1 mouse cellular context compared by ENCODE assay signal in the genomic region with DNA sequence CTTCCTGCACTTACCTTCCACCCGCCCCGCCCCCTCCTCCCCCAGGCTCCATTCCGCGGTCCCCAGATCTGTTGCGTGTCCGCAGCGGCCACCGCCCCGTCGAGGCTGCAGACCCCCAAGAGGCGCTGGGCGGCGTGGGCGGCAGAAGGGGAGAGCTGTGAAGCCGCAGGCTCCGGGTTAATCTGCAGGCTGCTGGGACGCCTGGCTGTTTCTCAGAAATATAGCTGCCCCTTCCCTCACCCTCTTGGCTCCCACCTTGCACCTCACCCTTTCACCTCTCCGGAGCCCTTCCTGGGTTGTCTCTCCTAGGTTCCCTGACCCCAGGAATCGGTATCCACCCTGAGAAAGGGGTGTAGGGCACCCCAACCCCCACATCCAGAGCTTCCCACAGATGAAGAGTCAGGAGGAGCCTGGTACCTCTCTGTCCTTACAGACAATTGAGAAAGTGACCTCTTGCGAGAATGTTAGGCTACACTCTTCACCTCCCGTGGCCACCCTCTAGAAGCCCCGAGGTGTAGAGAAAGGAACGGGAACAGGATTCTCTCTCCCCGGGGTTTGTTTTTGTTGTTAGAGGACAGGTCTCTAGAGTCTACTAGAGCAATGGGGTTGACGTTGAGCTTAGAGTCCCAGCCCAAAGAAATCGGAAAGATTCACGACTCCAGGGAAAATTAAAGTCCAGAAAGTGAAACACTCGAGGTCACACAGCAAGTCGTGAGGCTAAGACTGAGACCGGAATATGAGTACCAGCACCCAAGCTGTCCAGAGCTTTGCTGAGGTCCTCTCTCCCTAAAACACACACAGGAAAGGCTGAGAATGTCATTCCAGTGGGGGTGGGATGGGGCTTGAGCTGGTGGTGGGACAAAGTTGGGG.
TF ChIP-seq lines count a peak whose summit lies in the region.

No protein-coding gene starts in this region.

TF ChIP-seq in CH12.LX, 34 proteins besides CTCF, POLR2A, EP300 and RAD21:
- TF ChIP-seq RCOR1 (conservative IDR thresholded peaks at IDR 0.05; ENCODE audit: low read depth, low read length): no peak
- no peak for TF ChIP-seq JUND (conservative IDR thresholded peaks at IDR 0.05; ENCODE audit: low read depth, low read length)
- TF ChIP-seq PAX5 (IDR thresholded peaks at IDR 0.05; ENCODE audit: low read length): no peak
- TF ChIP-seq GABPA (IDR thresholded peaks at IDR 0.05; ENCODE audit: insufficient replicate concordance, low read depth, low read length): no peak
- TF ChIP-seq CHD1 (IDR thresholded peaks at IDR 0.05; ENCODE audit: low read depth, low read length): no peak; the same call in none of the 2 replicates
- no peak for TF ChIP-seq ZC3H11A (IDR thresholded peaks at IDR 0.05; ENCODE audit: low read depth, low read length)
- TF ChIP-seq BHLHE40 (IDR thresholded peaks at IDR 0.05; ENCODE audit: low read depth, low read length): no peak
- no peak for TF ChIP-seq SMC3 (IDR thresholded peaks at IDR 0.05; ENCODE audit: low read depth, low read length)
- TF ChIP-seq USF1 (IDR thresholded peaks at IDR 0.05; ENCODE audit: low read depth, low read length): no peak
- TF ChIP-seq CHD2 (IDR thresholded peaks at IDR 0.05; ENCODE audit: low read length): no peak
- no peak for TF ChIP-seq MEF2A (IDR thresholded peaks at IDR 0.05; ENCODE audit: borderline replicate concordance, low read depth, low read length)
- 0 out of 2 replicates have a peak, but pooled peaks have one; percentile 7 for TF ChIP-seq MXI1 (IDR thresholded peaks at IDR 0.05; ENCODE audit: low read depth, low read length)
- 0 out of 2 replicates have a peak, but pooled peaks have one; percentile 1 for TF ChIP-seq UBTF (IDR thresholded peaks at IDR 0.05; ENCODE audit: low read depth, low read length)
- TF ChIP-seq E2F4 (IDR thresholded peaks at IDR 0.05; ENCODE audit: insufficient replicate concordance, low read depth, low read length): no peak
- no peak for TF ChIP-seq MAFK (IDR thresholded peaks at IDR 0.05; ENCODE audit: insufficient replicate concordance, low read length)
- TF ChIP-seq ETS1 (conservative IDR thresholded peaks at IDR 0.05; ENCODE audit: low read depth, low read length): no peak
- no peak for TF ChIP-seq NRF1 (IDR thresholded peaks at IDR 0.05; ENCODE audit: low read depth, low read length)
- 0 out of 2 replicates have a peak, but pooled peaks have one; percentile 4 for TF ChIP-seq POLR2AphosphoS2 (IDR thresholded peaks at IDR 0.05; ENCODE audit: low read depth, low read length)
- TF ChIP-seq MYC (IDR thresholded peaks at IDR 0.05; ENCODE audit: low read depth, low read length): no peak
- TF ChIP-seq KAT2A (IDR thresholded peaks at IDR 0.05; ENCODE audit: insufficient replicate concordance, low read length): no peak
- TF ChIP-seq MAZ (IDR thresholded peaks at IDR 0.05; ENCODE audit: low read depth, low read length): no peak; the same call in 1 of the 2 replicates
- TF ChIP-seq IRF4 (IDR thresholded peaks at IDR 0.05; ENCODE audit: low read depth, low read length): no peak
- TF ChIP-seq TBP (conservative IDR thresholded peaks at IDR 0.05; ENCODE audit: low read depth, low read length): 0 out of 2 replicates have a peak, but pooled peaks have one; percentile 6
- no peak for TF ChIP-seq USF2 (conservative IDR thresholded peaks at IDR 0.05; ENCODE audit: low read depth, low read length)
- no peak; the same call in 1 of the 2 replicates for TF ChIP-seq ELF1 (IDR thresholded peaks at IDR 0.05; ENCODE audit: low read depth, low read length)
- TF ChIP-seq JUN (IDR thresholded peaks at IDR 0.05; ENCODE audit: insufficient read depth, low read depth, low read length): no peak
- no peak for TF ChIP-seq SIN3A (IDR thresholded peaks at IDR 0.05; ENCODE audit: low read length)
- TF ChIP-seq TCF12 (IDR thresholded peaks at IDR 0.05; ENCODE audit: low read depth, low read length): no peak
- TF ChIP-seq ZNF384 (IDR thresholded peaks at IDR 0.05; ENCODE audit: low read depth, low read length): no peak
- TF ChIP-seq ZMIZ1 (IDR thresholded peaks at IDR 0.05; ENCODE audit: low read depth, low read length): peak; percentile 62; the same call in 1 of the 2 replicates
- TF ChIP-seq MAX (IDR thresholded peaks at IDR 0.05; ENCODE audit: low read length): no peak
TF ChIP-seq in CH12.LX: peak in this region for 5.
